Mouse (Mus musculus): Measurements from ENCODE around the gene Shb.

The Shb gene

GRCm38 (mm10) chr4:45421519-45422260, 110.6 kb downstream of the Shb start:
- no peak for DNase-seq (ENCODE audit: low spot score in 2 of 2)

- no peak for DNase-seq (ENCODE audit: low spot score in 2 of 2)
Measured at GRCm38 (mm10) chr4:45420733-45421132, 111.5 kb downstream of the Shb start.

- DNase-seq (ENCODE audit: low spot score in 2 of 2), result no peak
Measured at GRCm38 (mm10) chr4:45419051-45419450, 113.2 kb downstream of the Shb start.

- DNase-seq (ENCODE audit: low spot score in 2 of 2), result peak; percentile 42 to 54
Measured at GRCm38 (mm10) chr4:45418229-45418950, 113.9 kb downstream of the Shb start.

- no peak for DNase-seq (ENCODE audit: low spot score in 2 of 2)
Measured at GRCm38 (mm10) chr4:45416314-45416713, 116.0 kb downstream of the Shb start.

- no peak for DNase-seq (ENCODE audit: low spot score in 2 of 2)
Measured at GRCm38 (mm10) chr4:45413674-45414338, 118.5 kb downstream of the Shb start.

- DNase-seq (ENCODE audit: low spot score in 2 of 2), result no peak
Measured at GRCm38 (mm10) chr4:45412433-45413192, 119.7 kb downstream of the Shb start.

- no peak for DNase-seq (ENCODE audit: low spot score in 2 of 2)
Measured at GRCm38 (mm10) chr4:45411181-45411790, 121.0 kb downstream of the Shb start.

GRCm38 (mm10) chr4:45409270-45409669, 123.0 kb downstream of the Shb start:
- DNase-seq (ENCODE audit: low spot score in 2 of 2), result peak in 1 of 2 experiments; percentile 28

GRCm38 (mm10) chr4:45408427-45409132, 123.7 kb downstream of the Shb start, which contains the start of gene Slc25a51:
Slc25a51 (minus strand) TSS chr4:45408766.
- peak; percentile 63 to 71 for DNase-seq (ENCODE audit: low spot score in 2 of 2)

- no peak for DNase-seq (ENCODE audit: low spot score in 2 of 2)
Measured at GRCm38 (mm10) chr4:45407703-45408334, 124.5 kb downstream of the Shb start.

GRCm38 (mm10) chr4:45407001-45407702, 125.1 kb downstream of the Shb start:
- DNase-seq (ENCODE audit: low spot score in 2 of 2), result no peak

- no peak for DNase-seq (ENCODE audit: low spot score in 2 of 2)
Measured at GRCm38 (mm10) chr4:45406397-45406796, 125.9 kb downstream of the Shb start.

- no peak for DNase-seq (ENCODE audit: low spot score in 2 of 2)
Measured at GRCm38 (mm10) chr4:45405315-45405714, 127.0 kb downstream of the Shb start.

GRCm38 (mm10) chr4:45404086-45404485, 128.2 kb downstream of the Shb start:
- no peak for DNase-seq (ENCODE audit: low spot score in 2 of 2)

GRCm38 (mm10) chr4:45403499-45403878, 128.8 kb downstream of the Shb start:
- DNase-seq (ENCODE audit: low spot score in 2 of 2), result no peak

- DNase-seq (ENCODE audit: low spot score in 2 of 2), result no peak
Measured at GRCm38 (mm10) chr4:45402878-45403498, 129.3 kb downstream of the Shb start.

- no peak for DNase-seq (ENCODE audit: low spot score in 2 of 2)
Measured at GRCm38 (mm10) chr4:45402281-45402680, 130.0 kb downstream of the Shb start.

Data from frontal cortex, postnatal 25 days (tissue).